9 mouse cellular contexts compared by ENCODE assay signal in genomic region chr4:114504227-114505041, GRCm38 (mm10).
DNase-seq lines count a peak whose midpoint lies in the region; ATAC-seq and TF ChIP-seq lines count a peak whose summit lies in the region.
"Had no signal": no experiment of that assay in that cellular context is flagged by ENCODE, and none has a peak within 500 bp of the region (broad histone marks: within the 10 kb centered on the region; RNA-seq: fewer than 3 reads in every experiment).

No protein-coding gene starts in this region.

- 49% methylated on average over 11 of the region's 11 CpGs for WGBS in lung, embryonic 14.5 days
- 62% methylated on average over 11 of the region's 11 CpGs for WGBS in hindbrain, embryonic 11.5 days

- peak; percentile 12 to 13 for DNase-seq in cerebellum, postnatal 14 days
- DNase-seq in cerebellum, postnatal 36 days: no peak
- peak; percentile 10 for DNase-seq in lung, embryonic 14.5 days
- DNase-seq in lung, postnatal 25 days (ENCODE audit: low spot score): no peak
- DNase-seq in hindbrain, embryonic 11.5 days (ENCODE audit: low spot score): no peak
- peak; percentile 33 for DNase-seq in kidney, postnatal 10 days
- DNase-seq in spleen, postnatal 4 days (ENCODE audit: low spot score in 2 of 2): no peak
- no peak for DNase-seq in spleen, postnatal 14 days (ENCODE audit: low spot score in 2 of 2)
- DNase-seq: lung, adult 2 months had no signal

- H3K4me3 ChIP-seq in lung, embryonic 14.5 days (ENCODE audit: low read depth, low read length): no peak overlapping the region
- H3K4me3 ChIP-seq in hindbrain, embryonic 11.5 days (ENCODE audit: low read depth, low read length): no peak overlapping the region

- H3K4me2 ChIP-seq in lung, embryonic 14.5 days: no peak overlapping the region
- no peak overlapping the region for H3K4me2 ChIP-seq in hindbrain, embryonic 11.5 days (replicated peaks; ENCODE audit: low read depth, low read length)

- H3K27ac ChIP-seq in lung, embryonic 14.5 days (ENCODE audit: low read depth): no peak overlapping the region
- no peak overlapping the region for H3K27ac ChIP-seq in hindbrain, embryonic 11.5 days (ENCODE audit: low read depth, low read length)

- 0 out of 2 replicates have a peak, but pooled peaks have one; percentile 38 for ATAC-seq in lung, embryonic 14.5 days (ENCODE audit: insufficient read depth)
- ATAC-seq in hindbrain, embryonic 11.5 days (ENCODE audit: low FRiP score): peak; percentile 61; the same call in 1 of the 2 replicates

- no peak overlapping the region for H3K9ac ChIP-seq in lung, embryonic 14.5 days
- H3K9ac ChIP-seq in hindbrain, embryonic 11.5 days (ENCODE audit: low read depth, low read length): no peak overlapping the region

- no peaks in the 10 kb centered on the region for H3K4me1 ChIP-seq in lung, embryonic 14.5 days (ENCODE audit: insufficient read depth)
- no peaks in the 10 kb centered on the region for H3K4me1 ChIP-seq in hindbrain, embryonic 11.5 days (replicated peaks; ENCODE audit: control insufficient read depth, insufficient read depth, low read length)

- TF ChIP-seq CTCF in lung, embryonic 14.5 days (IDR thresholded peaks at IDR 0.05; ENCODE audit: low read depth): no peak

- H3K36me3 ChIP-seq in lung, embryonic 14.5 days (ENCODE audit: insufficient read depth): no peaks in the 10 kb centered on the region
- no peaks in the 10 kb centered on the region for H3K36me3 ChIP-seq in hindbrain, embryonic 11.5 days (ENCODE audit: control insufficient read depth, insufficient read depth, low read length)

- H3K9me3 ChIP-seq in lung, embryonic 14.5 days (ENCODE audit: low read depth, low read length): no peaks in the 10 kb centered on the region
- H3K9me3 ChIP-seq in hindbrain, embryonic 11.5 days (ENCODE audit: control insufficient read depth, low read length): no peaks in the 10 kb centered on the region

- no peaks in the 10 kb centered on the region for H3K27me3 ChIP-seq in lung, embryonic 14.5 days (ENCODE audit: insufficient read depth, low read length)
- no peaks in the 10 kb centered on the region for H3K27me3 ChIP-seq in hindbrain, embryonic 11.5 days (ENCODE audit: control insufficient read depth, insufficient read depth, low read length)

Comparison
In these comparisons a context has a peak if more than half of its experiments do, and no peak if none do; other contexts are left out.
1. DNase-seq: peak in cerebellum, postnatal 14 days (2 of 2), lung, embryonic 14.5 days (single experiment) and kidney, postnatal 10 days (single experiment); none in cerebellum, postnatal 36 days (0 of 2), lung, postnatal 25 days (single experiment), hindbrain, embryonic 11.5 days (single experiment), spleen, postnatal 4 days (0 of 2) and spleen, postnatal 14 days (0 of 2).